Mouse (Mus musculus): ENCODE measurements around the gene 4930438A08Rik. TPM values are rescaled to one million over a fixed set of nuclear protein-coding genes. Genes with fewer than 3 reads are reported as not detected.
"Not testable (repeated sequence)": the region's sequence is repeated elsewhere in the genome, so short reads cannot be mapped to it uniquely, and the experiment has no call there.

The 4930438A08Rik gene
- total RNA-seq, 1 experiment from 2014 or later: 0.41 TPM

DNA sequence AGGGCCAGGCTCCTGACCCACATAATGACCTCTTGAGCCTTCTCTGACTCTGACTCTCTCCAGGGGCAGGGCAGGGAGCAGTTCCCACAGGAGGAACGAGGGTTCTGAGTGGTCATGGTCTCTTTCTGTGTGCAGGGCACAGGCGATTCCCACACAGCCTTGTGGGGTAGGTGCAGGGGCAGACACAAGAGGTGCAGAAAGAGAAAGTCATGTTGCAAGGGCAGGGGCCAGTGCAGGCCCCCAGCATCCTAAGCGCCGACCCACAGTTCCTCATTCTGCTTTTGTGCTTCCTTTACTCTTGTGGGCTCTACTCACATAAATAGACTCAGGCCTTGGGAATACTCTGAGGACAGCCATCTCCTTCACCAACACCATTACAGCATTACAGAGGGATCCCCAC, 1.2 kb downstream of the 4930438A08Rik start:
- ATAC-seq (replicated peaks; ENCODE audit: low read depth, poor library complexity, severe bottlenecking): peak; percentile 71; the same call in 1 of the 2 replicates

DNA sequence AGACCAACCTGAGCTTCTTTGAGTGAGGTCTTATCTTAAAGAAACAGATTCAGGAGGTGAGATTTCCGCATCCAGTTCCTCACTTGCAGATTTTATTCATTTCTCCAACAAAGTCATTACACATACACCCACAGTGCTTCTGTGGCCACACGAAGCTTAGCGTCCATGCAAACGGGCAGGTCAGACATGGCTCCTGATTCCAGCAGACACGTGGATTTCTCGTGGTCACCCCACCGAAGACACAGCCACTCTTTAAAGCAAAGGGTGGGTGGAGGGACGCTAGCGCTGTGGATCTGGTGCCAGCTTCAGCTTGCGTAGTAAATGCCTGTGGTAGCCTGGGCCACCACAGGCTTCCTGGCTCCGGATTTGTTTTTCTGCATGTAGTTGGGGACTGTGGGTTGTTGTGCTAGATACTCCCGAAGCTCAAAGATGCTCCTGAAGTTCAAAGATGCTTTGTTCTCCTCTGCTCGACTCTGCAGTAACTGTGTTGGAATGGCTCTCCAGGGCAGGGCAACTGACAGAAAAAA, 7.4 kb downstream of the 4930438A08Rik start:
- ATAC-seq (replicated peaks; ENCODE audit: low read depth, poor library complexity, severe bottlenecking): 0 out of 2 replicates have a peak, but pooled peaks have one; percentile 45

DNA sequence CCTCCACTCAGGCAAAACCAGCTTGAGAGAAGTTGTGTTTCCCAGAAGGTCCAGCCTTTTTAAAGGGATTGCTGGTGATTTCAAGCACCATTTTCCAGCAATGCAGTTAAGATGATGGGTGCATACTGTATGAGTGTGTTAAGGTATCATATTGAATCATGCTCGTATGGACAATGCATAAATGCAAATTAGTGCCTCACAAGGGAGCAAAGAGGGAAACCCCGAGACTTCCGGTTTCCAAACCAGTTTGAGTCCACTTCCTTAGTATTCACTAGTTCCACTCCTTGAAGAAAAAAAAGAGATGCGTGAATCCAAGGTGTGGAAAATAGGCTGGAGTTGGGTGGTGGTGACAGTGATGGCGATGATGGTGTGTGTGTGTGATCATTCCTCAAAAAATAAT, 7.9 kb downstream of the 4930438A08Rik start:
- ATAC-seq (replicated peaks; ENCODE audit: low read depth, poor library complexity, severe bottlenecking): no peak

DNA sequence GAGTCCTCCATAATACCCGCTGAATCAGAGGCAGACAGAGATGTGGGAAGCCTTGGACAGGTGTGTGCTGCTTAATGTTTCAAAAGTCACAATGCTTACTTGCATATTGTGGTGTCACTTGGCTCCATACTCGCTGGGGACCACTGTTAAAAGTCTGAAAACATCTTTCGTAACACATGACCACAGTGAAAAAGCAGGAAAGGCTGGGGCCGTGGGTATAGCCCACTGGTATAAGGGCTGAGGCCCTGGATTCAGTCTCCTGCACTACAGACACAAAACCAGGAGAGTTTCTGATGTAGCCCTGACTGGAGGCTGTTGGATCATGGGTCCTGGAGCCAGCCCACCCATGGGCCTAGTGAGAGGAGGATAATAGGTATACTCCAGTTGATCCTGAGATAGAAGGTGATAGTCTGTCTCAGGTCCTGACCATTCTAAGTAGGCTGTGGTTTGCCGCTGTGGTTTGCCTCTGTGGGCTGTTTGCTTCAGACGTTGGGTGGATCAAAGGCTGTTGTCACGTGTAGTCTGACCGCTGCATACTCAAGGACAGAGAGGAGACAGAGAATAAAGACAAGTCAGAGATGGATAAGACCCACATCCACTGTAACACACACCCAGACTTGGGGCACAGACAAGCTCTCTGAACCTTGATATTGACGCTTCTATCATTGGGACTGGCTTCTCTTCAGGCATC, 15.5 kb downstream of the 4930438A08Rik start:
- peak; percentile 71 for ATAC-seq (replicated peaks; ENCODE audit: low read depth, poor library complexity, severe bottlenecking)

DNA sequence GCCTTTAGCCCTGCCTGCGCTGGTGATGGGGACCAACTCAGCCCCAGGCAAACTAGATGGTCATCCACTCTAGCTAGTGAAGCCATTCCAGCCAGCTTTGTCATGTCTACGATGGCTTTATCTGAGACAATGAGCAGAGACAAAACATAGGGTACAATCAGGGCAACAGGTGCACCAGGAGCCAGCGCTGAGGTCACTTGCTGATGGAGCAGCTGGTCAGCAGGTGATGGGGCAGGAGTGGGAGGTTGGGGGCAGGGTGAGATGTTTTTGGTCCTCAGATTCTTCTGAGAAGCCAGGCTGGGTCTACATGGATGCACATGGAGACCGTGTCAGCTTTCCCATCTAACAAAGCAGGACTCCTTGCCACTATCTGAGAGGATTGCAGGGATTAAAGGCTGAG, 16.2 kb downstream of the 4930438A08Rik start:
- ATAC-seq (replicated peaks; ENCODE audit: low read depth, poor library complexity, severe bottlenecking): no peak

DNA sequence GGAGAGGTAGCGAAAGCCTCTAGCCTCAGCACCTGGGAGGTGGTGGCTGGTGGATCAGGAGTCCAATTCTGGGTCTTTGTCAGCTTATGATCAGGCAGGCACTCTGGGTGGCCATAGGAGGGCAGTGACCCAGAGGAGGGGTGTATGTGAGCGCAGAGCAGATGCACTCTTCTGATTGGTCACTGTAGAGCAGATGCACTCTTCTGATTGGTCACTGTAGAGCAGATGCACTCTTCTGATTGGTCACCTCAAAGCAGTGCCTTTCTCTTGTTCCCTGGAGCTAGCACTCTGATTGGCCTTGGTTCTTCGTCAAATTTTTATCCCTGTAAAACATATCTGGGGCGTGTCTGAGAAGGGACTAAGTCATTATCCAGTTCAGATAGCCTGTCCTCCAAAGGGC, 18.2 kb downstream of the 4930438A08Rik start:
- no peak for ATAC-seq (replicated peaks; ENCODE audit: low read depth, poor library complexity, severe bottlenecking)

DNA sequence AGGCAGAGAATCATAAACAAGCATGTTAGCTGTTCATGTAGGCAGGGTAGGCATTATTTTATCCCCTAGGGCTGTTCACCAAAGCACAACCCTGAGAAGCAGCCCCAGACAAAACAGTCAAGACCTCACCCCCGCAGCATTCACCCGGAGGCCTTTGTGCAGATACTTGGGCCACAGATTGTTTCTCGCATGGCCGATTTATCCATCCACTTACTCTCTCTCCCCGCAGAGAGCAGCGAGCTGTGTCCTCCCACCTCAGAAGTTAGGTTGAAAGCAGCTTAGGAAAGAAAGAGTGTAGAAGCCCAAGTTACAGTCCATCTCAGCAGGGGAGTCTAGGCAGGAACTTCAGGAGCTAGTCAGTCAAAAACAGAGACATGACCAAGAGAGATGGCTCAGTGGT, 22.8 kb downstream of the 4930438A08Rik start:
- ATAC-seq (replicated peaks; ENCODE audit: low read depth, poor library complexity, severe bottlenecking): no peak

DNA sequence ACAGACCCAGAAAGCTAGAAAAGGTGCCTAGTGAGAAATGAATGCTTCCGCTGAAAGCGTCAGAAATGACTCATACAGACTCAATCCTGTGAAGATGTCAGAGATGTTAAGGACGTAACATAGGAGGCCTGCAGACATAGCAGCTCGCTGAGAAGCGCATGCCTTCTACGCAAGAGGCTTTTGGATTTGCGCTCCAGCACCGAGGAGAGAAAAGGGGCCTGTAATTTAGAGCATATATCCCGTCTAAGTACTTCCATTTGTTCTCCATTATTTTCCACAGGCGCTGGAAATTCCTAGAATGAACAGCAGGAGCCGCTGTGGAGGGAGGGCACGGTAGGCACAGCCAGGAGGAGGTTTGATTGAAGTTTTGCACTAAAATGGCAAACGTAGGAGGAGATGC, 26.5 kb downstream of the 4930438A08Rik start:
- ATAC-seq (replicated peaks; ENCODE audit: low read depth, poor library complexity, severe bottlenecking): peak; percentile 28

DNA sequence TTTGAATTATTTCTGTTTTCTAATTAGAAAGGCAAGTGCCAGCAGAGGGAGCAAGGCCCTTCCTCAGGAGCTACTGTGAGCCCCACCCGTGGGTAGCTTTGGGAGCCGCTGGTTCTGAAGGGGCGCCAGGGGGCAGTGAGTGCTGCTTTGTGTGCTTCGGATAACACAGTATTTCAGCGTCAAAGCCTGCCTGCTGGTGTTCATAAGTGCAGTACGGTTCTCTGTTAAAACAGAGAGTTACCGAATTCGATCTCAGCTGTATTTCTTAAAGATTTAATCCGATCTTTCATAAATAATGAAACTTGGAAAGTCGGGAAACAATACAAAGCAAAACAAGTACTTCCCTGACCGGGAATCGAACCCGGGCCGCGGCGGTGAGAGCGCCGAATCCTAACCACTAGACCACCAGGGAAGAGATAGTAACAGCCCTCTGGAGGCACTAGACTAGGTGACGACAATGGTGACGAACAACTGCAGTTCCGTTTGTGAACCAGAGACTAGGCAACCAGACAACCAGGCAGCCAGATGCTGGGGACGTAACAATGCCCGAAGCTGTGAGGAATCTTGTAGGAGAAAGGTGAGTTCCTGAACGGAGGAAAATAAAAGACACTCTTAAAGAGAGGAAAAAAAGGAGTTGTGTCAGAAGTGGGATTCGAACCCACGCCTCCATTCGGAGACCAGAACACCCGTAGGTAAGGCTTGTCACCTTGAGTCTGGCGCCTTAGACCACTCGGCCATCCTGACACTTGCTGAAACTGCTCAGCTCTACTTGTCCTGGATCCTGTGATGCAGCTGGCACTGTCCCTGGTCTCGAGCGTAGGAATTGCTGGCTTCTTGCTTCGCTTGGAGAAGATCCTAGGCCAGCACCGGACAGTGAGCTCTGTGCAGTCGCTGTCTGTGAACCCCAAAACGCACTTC, 27.5 kb downstream of the 4930438A08Rik start:
- peak; percentile 85 for ATAC-seq (replicated peaks; ENCODE audit: low read depth, poor library complexity, severe bottlenecking)

DNA sequence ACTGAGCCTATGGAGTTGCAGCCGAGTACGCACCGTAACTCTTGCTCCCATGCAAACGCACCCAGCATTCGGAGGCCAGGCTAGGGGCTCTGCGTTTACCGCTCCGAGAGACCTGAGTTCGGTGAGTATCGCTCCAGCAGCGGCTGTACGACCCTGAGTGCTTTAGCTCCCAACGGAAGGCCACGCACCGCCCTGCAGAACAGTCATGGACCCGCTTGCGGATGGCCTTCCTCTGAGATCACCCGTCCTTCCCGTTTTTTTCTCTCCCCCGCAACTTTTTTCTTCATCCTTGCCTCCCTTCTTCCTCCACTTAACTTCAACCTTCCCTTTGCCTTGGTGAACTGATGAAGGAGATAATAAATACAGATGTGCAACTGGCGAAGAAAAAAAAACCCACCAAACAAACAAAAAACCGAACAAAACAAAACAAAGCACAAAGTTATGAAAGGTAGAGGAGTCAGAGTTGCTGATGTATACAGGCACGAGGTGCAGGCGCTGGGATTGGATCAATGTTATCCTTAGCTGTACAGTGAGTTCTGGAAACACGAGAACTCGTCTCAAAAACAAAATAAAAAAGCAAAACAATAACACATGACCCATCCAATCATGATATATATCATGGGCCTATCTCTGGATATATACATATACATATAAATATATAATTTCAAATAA, 28.3 kb downstream of the 4930438A08Rik start:
- peak; percentile 27 for ATAC-seq (replicated peaks; ENCODE audit: low read depth, poor library complexity, severe bottlenecking)

DNA sequence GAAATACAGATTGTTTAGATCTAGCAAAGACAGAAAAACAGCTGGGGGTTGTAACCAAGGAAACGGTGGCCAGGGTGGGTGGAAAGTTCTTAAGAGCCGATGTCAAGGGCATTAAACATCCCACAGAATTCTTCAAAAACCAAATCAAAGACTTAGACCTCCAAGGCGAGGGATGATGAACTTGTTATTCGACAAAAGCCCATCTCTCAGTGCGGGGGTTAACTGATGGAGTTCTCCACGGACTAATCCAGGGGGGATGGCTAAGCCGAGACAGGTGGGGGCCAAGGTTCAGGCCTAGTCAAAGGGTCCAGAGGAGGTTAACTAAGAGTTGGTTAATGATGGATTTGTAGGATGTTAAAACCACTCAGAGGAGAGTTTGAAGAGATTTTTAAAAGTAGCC, 29.0 kb downstream of the 4930438A08Rik start:
- ATAC-seq (replicated peaks; ENCODE audit: low read depth, poor library complexity, severe bottlenecking): no peak

DNA sequence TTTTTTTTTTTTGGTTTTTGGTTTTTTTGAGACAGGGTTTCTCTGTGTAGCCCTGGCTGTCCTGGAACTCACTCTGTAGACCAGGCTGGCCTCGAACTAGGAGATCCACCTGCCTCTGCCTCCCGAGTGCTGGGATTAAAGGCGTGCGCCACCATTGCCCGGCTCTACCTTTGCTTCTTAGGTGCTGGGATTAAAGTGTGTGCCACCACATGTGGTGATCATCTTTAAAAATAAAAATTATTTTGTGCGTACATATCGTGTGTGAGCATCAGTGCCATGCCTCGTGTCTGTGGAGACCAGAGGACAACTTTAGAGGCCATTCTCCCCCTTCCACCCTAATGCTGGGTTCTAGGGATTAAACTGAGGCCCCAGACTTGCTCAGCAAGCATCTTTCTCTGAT, 30.7 kb downstream of the 4930438A08Rik start:
- ATAC-seq (replicated peaks; ENCODE audit: low read depth, poor library complexity, severe bottlenecking): not testable (repeated sequence)

DNA sequence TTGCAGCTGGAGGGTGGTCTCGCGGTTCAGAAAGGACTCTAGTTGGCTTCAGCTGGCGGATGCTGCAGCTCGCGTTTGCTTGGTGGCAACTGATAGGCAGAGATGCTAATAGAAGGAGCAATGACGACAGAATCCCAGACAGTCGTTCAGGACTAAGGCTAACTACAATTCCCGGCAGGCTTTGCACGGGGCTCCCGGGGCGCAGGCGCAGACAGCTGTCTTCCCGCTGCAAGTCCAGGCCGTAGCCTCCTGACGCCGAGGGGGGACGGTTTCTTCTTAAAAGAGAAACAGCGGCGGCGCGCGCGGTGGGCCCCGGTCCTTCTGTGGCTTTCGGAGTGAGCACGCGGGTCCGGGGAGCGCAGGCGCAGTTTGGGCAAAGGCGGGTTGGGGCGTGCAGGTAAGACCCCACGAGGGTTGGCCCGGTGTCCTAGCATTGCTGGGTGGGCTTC, 32.3 kb downstream of the 4930438A08Rik start, which contains the start of gene Zfp692:
Gene Zfp692 (plus strand): TSS at position 210 of the 449 bp plus-strand sequence.
- ATAC-seq (replicated peaks; ENCODE audit: low read depth, poor library complexity, severe bottlenecking): peak; percentile 61

DNA sequence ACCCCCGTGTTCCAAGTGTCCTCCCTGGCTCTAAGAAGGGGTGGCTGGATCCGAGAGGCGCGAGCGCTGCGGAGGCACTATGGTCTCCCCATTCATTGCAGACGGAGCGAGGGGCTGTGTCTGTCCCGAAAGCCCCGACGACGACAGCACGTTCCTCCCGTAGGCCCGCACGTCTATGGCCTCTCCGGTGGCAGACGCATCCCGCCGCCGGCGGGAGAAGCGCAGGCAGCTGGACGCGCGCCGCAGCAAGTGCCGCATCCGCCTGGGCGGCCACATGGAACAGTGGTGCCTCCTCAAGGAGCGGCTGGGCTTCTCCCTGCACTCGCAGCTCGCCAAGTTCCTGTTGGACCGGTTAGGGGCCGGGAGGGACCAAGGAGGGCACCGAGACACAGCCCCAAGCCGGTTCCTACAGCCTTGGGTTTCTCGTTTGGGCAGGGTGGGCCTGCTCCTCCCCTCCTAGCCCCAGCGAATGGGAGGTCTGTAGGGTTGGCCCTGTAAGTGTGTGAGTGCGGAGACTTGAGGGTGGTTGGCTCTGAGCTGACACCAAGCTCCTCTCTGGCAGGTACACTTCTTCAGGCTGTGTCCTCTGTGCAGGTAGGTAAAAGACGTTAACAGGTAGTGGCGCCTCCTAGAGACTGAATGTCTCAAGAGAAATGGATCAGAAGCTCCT, 32.9 kb downstream of the 4930438A08Rik start:
- peak; percentile 64 for ATAC-seq (replicated peaks; ENCODE audit: low read depth, poor library complexity, severe bottlenecking)

DNA sequence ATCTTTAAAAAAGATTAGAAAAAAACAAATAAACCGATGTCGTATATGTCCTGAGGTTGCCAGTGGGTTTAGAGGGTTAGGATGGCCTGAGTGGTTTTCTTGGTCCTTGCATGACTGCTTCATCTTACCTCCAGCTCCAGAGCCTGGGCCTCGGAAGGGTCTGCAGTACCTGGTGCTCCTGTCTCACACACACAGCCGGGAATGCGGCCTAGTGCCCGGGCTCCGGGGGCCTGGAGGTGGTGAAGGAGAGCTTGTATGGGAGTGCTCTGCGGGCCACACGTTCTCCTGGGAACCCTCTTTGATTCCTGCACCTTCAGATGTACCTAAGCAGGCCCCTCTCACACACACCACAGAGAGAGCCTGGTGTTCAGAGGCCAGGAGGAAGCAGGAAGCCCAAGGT, 34.1 kb downstream of the 4930438A08Rik start:
- ATAC-seq (replicated peaks; ENCODE audit: low read depth, poor library complexity, severe bottlenecking): no peak

DNA sequence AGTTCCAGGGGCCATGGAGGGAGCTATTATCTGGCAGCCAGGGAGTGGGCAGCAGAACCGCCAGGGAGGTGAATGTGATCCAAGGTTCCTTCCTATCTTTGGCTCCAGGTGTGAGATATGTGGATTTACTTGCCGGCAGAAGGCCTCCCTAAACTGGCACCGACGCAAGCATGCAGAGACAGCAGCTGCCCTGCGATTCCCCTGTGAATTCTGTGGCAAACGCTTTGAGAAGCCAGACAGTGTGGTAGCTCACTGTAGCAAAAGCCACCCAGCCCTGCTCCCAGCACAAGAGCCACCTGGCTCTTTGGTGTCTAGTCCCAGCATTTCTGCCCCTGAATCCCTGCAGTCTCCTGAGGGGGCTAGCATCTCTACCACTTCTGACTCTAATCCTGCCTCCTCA, 39.5 kb downstream of the 4930438A08Rik start:
- ATAC-seq (replicated peaks; ENCODE audit: low read depth, poor library complexity, severe bottlenecking): no peak

DNA sequence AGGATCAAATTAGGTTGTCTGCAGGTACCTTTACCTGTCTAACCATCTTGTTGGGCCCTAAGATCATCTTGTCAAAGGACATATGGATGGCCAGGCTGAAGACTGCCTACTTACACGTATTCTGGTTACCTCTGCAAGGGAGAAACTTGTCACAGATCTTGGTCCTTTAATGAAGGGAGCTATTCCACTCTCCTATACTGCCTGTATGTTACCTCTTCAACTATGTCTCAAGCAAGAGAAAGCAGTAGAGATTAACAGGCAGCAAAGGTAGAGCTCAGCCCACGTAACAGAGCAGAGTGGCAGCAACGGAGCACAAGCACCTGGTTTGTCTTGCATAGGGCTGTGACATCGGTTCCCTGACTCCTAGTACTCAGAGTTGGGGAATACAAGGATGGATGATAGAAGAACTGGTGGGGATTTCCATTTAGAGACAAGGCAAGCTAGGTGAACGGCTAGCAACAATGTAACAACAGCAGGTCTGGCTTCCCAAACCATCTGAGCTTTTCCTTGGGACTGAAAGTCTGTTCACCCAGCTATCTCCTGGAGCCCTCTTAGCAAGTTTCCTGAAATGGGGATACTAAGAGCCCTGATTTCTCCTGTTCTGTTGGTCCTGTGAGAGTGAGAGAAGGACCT, 41.1 kb downstream of the 4930438A08Rik start:
- ATAC-seq (replicated peaks; ENCODE audit: low read depth, poor library complexity, severe bottlenecking): no peak

DNA sequence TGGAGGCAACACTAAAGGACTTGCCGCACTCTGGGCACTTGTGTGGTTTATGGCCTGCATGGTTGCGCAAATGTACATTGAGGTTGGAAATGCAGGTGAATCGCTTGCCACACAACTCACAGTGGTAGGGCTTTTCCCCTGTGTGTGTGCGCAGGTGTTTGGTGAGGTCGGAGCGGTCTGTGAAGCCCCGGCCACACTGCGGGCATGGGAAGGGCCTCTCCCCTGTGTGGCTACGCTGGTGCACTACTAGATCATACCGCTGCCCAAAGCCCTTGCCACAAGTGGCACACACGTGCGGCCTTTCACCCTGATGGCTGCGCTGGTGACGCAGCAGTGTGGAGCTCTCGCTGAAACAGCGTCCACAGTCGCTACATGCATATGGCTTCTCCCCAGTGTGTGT, 41.7 kb downstream of the 4930438A08Rik start:
- no peak for ATAC-seq (replicated peaks; ENCODE audit: low read depth, poor library complexity, severe bottlenecking)

DNA sequence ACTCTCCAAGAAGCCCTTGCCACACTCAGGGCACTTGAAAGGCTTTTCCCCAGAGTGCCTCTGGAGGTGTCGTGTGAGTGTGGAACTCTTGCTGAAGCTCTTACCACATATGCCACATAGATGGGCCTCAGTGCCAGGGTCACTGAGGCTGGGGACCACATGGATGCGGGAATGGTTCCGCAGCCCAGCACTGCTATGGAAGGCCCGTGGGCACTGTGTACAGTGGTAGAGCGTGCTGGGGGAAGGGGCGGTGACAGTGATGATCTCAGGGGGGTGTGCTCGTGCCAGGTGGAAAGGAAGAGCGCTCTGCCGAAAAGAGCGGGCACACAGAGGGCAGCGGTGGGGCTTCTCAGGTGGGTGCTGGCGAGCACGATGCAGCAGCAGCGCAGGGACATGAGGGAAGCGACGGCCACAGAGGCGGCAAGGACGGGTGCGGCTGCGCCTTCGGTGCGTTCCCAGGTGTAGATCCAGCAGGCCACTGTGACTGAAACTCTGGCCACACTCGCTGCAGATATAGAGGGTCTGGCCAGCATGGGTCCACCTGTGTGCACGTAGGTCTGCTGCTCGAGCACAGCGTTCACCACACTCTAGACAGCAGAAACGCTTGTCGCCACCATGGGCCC, 42.3 kb downstream of the 4930438A08Rik start:
- ATAC-seq (replicated peaks; ENCODE audit: low read depth, poor library complexity, severe bottlenecking): no peak
